Mouse (Mus musculus): Measurements from ENCODE around the gene Art4. TPM values are rescaled to one million over a fixed set of nuclear protein-coding genes. Genes with fewer than 3 reads are reported as not detected.

The Art4 gene
- total and polyA plus RNA-seq, 2 experiments from 2014 or later = 0.25 to 0.37 TPM

DNA sequence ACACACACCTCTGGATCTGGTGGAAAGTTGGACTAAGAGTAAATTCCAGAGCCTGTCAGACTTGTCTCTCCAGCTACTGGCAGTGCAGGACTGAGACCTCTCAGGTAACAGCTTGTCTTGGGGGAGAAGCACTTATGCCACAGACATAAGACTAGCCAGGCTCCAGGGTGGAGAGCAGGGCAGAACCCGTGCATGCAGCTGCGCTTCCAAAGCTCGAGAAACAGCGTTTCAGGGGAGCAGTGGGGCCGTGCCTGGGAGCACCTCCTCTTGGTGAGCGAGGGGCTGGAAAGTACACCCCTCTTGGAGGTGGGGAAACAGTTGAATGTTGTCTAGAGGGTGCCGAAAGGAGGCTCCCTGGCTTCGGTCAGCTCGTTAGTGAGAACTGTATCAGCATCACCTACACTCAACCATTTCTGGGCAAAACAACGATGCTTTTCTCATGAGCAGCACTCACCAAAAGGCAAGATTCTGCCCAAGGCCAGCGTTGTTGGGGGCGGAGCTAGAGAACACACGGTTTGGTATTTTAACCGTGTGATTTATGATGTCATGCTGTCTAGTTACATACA lies 1.4 kb downstream of the Art4 start:
- no peak overlapping the region for H3K4me3 ChIP-seq (ENCODE audit: low read length)
- no peak overlapping the region for H3K9ac ChIP-seq (replicated peaks; ENCODE audit: low read length)
- H3K36me3 ChIP-seq (ENCODE audit: insufficient read depth, low read length) = no peaks in the 10 kb centered on the region
- H3K27ac ChIP-seq = no peak overlapping the region
- ATAC-seq = no peak
- H3K9me3 ChIP-seq (ENCODE audit: low read length) = no peaks in the 10 kb centered on the region
- DNase-seq (ENCODE audit: low spot score) = no peak
- no peak overlapping the region for H3K4me2 ChIP-seq (ENCODE audit: low read depth, low read length)
- no peaks in the 10 kb centered on the region for H3K27me3 ChIP-seq (ENCODE audit: insufficient read depth, low read length)
- TF ChIP-seq CTCF (IDR thresholded peaks at IDR 0.05; ENCODE audit: low read depth) = no peak
- no peaks in the 10 kb centered on the region for H3K4me1 ChIP-seq (ENCODE audit: insufficient read depth, low read length)
- 71% methylated on average over 14 of the region's 14 CpGs for WGBS

DNA sequence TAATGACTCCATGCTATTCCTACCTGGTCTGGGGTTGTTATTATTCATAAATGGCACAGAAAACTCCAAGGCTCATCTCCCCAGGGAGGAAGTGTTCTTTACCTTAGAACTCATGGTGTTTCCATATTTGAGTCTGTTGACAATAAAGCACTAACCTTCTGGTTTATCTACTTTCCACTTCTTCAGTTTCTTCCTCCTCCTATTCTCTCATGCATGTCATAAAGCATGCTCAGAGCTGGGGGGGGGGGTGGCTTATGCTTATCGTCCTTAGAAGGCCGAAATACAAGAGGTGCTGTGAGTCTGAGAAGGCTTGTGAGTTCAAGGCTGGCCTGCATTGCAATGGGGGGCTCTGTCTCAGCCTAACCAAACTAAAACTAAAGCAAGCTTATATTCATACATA lies 2.4 kb downstream of the Art4 start:
- Histone ChIP-seq H3K36me3 (ENCODE audit: insufficient read depth, low read length) (no peaks in the 10 kb centered on the region), H3K4me1 (ENCODE audit: insufficient read depth, low read length) (no peaks in the 10 kb centered on the region), H3K27me3 (ENCODE audit: insufficient read depth, low read length) (no peaks in the 10 kb centered on the region), H3K9me3 (ENCODE audit: low read length) (no peaks in the 10 kb centered on the region), H3K4me2 (ENCODE audit: low read depth, low read length) (no peak overlapping the region), H3K9ac (replicated peaks; ENCODE audit: low read length) (no peak overlapping the region), H3K27ac (no peak overlapping the region), H3K4me3 (ENCODE audit: low read length) (no peak overlapping the region)
- DNase-seq (ENCODE audit: low spot score) (no peak), ATAC-seq (no peak)
- TF ChIP-seq CTCF (IDR thresholded peaks at IDR 0.05; ENCODE audit: low read depth) = no peak
- WGBS = 83% methylated on average over 2 of the region's 2 CpGs

DNA sequence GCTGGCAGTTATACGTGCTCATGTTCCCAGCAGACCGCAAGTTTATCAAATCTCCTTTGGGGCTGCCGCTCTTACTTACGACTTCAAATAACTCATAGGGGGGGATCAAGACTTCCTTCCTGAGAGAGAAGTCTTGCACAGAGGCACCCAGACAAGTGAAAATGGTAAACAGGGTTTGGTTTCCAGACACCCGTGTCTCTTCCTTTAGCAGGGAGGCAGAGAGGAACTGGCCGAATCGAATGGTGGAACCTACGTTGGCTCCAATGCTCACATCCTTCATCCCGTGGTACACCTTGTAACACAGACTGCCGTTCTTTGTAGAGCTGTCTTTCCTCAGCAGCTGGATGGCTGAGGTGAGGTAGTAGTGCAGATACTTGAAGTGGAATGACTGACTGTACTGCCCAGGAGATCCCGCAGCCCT lies 3.2 kb downstream of the Art4 start:
- Histone ChIP-seq H3K4me2 (ENCODE audit: low read depth, low read length) (no peak overlapping the region), H3K4me1 (ENCODE audit: insufficient read depth, low read length) (no peaks in the 10 kb centered on the region), H3K27ac (no peak overlapping the region), H3K27me3 (ENCODE audit: insufficient read depth, low read length) (no peaks in the 10 kb centered on the region), H3K36me3 (ENCODE audit: insufficient read depth, low read length) (no peaks in the 10 kb centered on the region), H3K4me3 (ENCODE audit: low read length) (no peak overlapping the region), H3K9ac (replicated peaks; ENCODE audit: low read length) (no peak overlapping the region), H3K9me3 (ENCODE audit: low read length) (no peaks in the 10 kb centered on the region)
- WGBS = 88% methylated on average over 11 of the region's 11 CpGs
- DNase-seq (ENCODE audit: low spot score) = no peak
- TF ChIP-seq CTCF (IDR thresholded peaks at IDR 0.05; ENCODE audit: low read depth) = no peak
- no peak for ATAC-seq

DNA sequence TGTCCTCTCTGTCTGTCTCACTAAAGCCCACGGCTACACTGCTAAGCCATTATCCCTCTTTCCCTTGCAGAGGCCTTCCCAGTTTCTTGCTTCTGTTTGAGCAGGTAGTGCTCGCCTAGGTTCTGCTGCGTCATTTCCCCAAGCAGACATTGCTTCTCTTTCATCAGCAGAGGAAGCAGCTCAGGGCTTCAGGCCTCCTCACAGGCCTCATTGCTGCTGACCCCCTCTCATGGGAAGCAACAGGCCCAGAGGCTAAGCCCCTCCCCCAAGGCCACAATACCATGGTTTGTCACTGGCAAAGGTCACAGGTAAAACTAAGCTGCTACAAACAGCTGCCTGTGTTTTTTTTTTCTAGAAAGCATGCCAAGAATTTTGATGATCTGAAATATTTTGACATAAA lies 4.8 kb downstream of the Art4 start:
- peak; percentile 3 for DNase-seq (ENCODE audit: low spot score)
- Histone ChIP-seq H3K9me3 (ENCODE audit: low read length) (no peaks in the 10 kb centered on the region), H3K27me3 (ENCODE audit: insufficient read depth, low read length) (no peaks in the 10 kb centered on the region), H3K4me1 (ENCODE audit: insufficient read depth, low read length) (no peaks in the 10 kb centered on the region), H3K4me3 (ENCODE audit: low read length) (no peak overlapping the region), H3K36me3 (ENCODE audit: insufficient read depth, low read length) (no peaks in the 10 kb centered on the region), H3K27ac (peak overlapping the region; percentile 17), H3K9ac (replicated peaks; ENCODE audit: low read length) (no peak overlapping the region), H3K4me2 (ENCODE audit: low read depth, low read length) (no peak overlapping the region)
- ATAC-seq = no peak
- 57% methylated on average over 3 of the region's 3 CpGs for WGBS
- TF ChIP-seq CTCF (IDR thresholded peaks at IDR 0.05; ENCODE audit: low read depth) = no peak

DNA sequence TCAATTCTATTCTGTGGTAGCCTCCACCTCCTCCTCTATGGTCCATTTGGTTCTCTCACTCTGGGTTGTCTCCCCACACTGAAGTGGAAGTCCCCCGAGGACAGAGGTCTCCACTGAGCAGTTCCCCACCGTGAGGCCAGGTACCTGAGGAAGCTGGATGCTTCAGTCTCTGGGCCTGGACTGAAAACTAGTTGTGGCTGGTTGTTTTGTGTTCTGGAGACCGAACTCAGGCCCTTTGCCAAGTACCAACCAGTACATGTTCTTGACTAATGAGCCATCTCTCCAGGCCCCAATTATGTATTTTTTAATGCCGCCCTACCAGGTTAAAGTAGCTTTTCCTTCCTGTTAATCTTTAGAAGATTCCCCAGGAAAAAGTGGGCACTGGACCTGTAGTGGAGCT lies 5.2 kb downstream of the Art4 start:
- Histone ChIP-seq H3K4me3 (ENCODE audit: low read length) (no peak overlapping the region), H3K9me3 (ENCODE audit: low read length) (no peaks in the 10 kb centered on the region), H3K9ac (replicated peaks; ENCODE audit: low read length) (no peak overlapping the region), H3K27me3 (ENCODE audit: insufficient read depth, low read length) (no peaks in the 10 kb centered on the region), H3K36me3 (ENCODE audit: insufficient read depth, low read length) (no peaks in the 10 kb centered on the region), H3K4me1 (ENCODE audit: insufficient read depth, low read length) (no peaks in the 10 kb centered on the region), H3K4me2 (ENCODE audit: low read depth, low read length) (no peak overlapping the region), H3K27ac (peak overlapping the region; percentile 17; the same call in 1 of the 2 replicates)
- no peak for DNase-seq (ENCODE audit: low spot score)
- ATAC-seq = no peak
- TF ChIP-seq CTCF (IDR thresholded peaks at IDR 0.05; ENCODE audit: low read depth) = no peak
- 72% methylated on average over 4 of the region's 4 CpGs for WGBS

DNA sequence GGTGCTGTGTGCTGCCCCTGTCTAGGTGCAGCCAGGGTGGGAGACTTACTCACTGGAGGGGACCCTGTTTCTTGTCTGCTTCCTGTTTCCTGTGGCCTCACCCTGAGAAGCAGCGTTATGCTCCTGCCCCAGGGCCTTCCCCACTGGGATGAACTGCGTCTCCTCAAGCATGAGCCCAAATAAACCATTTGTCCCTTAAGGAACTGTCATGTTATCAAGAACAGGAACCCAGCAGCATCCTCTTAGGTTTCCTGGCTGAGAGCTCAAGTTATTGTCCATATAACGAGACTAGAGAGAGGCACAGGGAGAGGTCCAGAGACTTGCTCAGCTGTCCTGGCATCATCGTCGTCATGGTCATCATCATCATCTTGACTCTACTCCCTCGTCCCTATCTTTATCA lies 7.3 kb downstream of the Art4 start:
- 79% methylated on average over 6 of the region's 6 CpGs for WGBS
- Histone ChIP-seq H3K36me3 (ENCODE audit: insufficient read depth, low read length) (no peaks in the 10 kb centered on the region), H3K4me3 (ENCODE audit: low read length) (no peak overlapping the region), H3K9ac (replicated peaks; ENCODE audit: low read length) (no peak overlapping the region), H3K9me3 (ENCODE audit: low read length) (no peaks in the 10 kb centered on the region), H3K4me1 (ENCODE audit: insufficient read depth, low read length) (no peaks in the 10 kb centered on the region), H3K27me3 (ENCODE audit: insufficient read depth, low read length) (no peaks in the 10 kb centered on the region), H3K4me2 (ENCODE audit: low read depth, low read length) (no peak overlapping the region), H3K27ac (no peak overlapping the region)
- TF ChIP-seq CTCF (IDR thresholded peaks at IDR 0.05; ENCODE audit: low read depth) = no peak
- no peak for DNase-seq (ENCODE audit: low spot score)
- no peak for ATAC-seq

DNA sequence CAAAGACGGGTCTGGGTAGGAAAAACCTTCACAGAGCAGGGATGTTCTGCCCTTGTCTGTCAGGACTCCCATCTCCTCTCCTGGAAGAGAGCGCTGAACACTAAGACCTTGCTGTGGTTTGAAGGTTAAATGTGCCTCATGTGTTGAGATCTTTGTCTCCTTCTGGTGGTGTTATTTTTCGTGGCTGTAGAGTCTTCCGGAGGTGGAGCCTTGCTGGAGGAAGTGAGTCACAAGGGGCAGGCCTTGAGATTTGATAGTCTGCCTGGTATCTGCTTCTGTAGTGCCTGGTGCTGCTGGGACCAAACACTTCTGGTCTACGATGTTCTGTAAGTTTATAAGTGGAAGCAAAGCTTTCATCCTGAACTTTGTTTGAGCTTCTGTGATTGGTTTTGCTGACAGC lies 8.6 kb downstream of the Art4 start:
- DNase-seq (ENCODE audit: low spot score) = no peak
- WGBS = 85% methylated on average over 5 of the region's 5 CpGs
- H3K27ac ChIP-seq = no peak overlapping the region

More for the DNA sequence above, 8.6 kb downstream of the Art4 start:
- TF ChIP-seq CTCF (IDR thresholded peaks at IDR 0.05; ENCODE audit: low read depth) = no peak
- H3K4me2 ChIP-seq (ENCODE audit: low read depth, low read length) = no peak overlapping the region
- H3K4me3 ChIP-seq (ENCODE audit: low read length) = no peak overlapping the region
- no peaks in the 10 kb centered on the region for H3K27me3 ChIP-seq (ENCODE audit: insufficient read depth, low read length)
- H3K9me3 ChIP-seq (ENCODE audit: low read length) = no peaks in the 10 kb centered on the region
- no peak for ATAC-seq
- H3K36me3 ChIP-seq (ENCODE audit: insufficient read depth, low read length) = no peaks in the 10 kb centered on the region
- H3K9ac ChIP-seq (replicated peaks; ENCODE audit: low read length) = no peak overlapping the region
- no peaks in the 10 kb centered on the region for H3K4me1 ChIP-seq (ENCODE audit: insufficient read depth, low read length)

Data from hindbrain, postnatal 0 days (tissue).